Mouse (Mus musculus) embryonic facial prominence, embryonic 12.5 days (tissue): ENCODE results near the gene Gpr179. TPM values are rescaled to one million over a fixed set of nuclear protein-coding genes. Genes with fewer than 3 reads are reported as not detected.
"Not testable (repeated sequence)": the region's sequence is repeated elsewhere in the genome, so short reads cannot be mapped to it uniquely, and the experiment has no call there.

Source experiments
- ATAC-seq: fragments of 200-750 bp; cut with Nextera tagmentation; 2 replicates; pipeline ENCODE4 v1.8.0; 2017; ENCODE audit not compliant: insufficient number of reproducible peaks, insufficient read depth, low FRiP score, low TSS enrichment
- H3K27ac ChIP-seq: fragments of 300-500 bp; sonication (generic); 2 replicates; pipeline ENCODE4 v1.5.1; 2016; ENCODE audit warnings: mild to moderate bottlenecking
- H3K27me3 ChIP-seq: fragments of 300-500 bp; sonication (generic); 2 replicates; pipeline ENCODE4 v1.6.1; 2016; ENCODE audit warnings: mild to moderate bottlenecking, moderate library complexity
- H3K36me3 ChIP-seq: fragments of 300-500 bp; sonication (generic); 2 replicates; pipeline ENCODE4 v1.6.1; 2016; ENCODE audit warnings: mild to moderate bottlenecking
- H3K4me1 ChIP-seq: fragments of 300-500 bp; sonication (generic); 2 replicates; pipeline ENCODE4 v1.6.1; 2016
- H3K4me2 ChIP-seq: fragments of 300-500 bp; sonication (generic); replicated peaks from 2 replicates; pipeline ENCODE4 v1.6.1; 2016; ENCODE audit warnings: mild to moderate bottlenecking, moderate library complexity
- H3K4me3 ChIP-seq: fragments of 300-500 bp; sonication (generic); 2 replicates; pipeline ENCODE4 v1.5.1; 2016; ENCODE audit warnings: mild to moderate bottlenecking
- H3K9ac ChIP-seq: fragments of 300-500 bp; sonication (generic); 2 replicates; pipeline ENCODE4 v1.6.1; 2016; ENCODE audit warnings: mild to moderate bottlenecking, moderate library complexity
- H3K9me3 ChIP-seq: fragments of 300-500 bp; sonication (generic); 2 replicates; pipeline ENCODE4 v1.6.1; 2016; ENCODE audit warnings: mild to moderate bottlenecking, moderate library complexity
- WGBS: fragments of 180-500 bp; shearing (Covaris S2); methylation state at CpG from one replicate; pipeline ENCODE4 v1.1.7; 2016; 5-methylcytosine and 5-hydroxymethylcytosine counted together
- polyA plus RNA-seq: library from polyadenylated mRNA; unstranded; fragments of >200 nt; fragmentation: Nextera tagmentation; extraction: Ambion mirVana; gene quantifications from 2 replicates; pipeline ENCODE4 v1.2.1, GENCODE M21; 2016

Gene Gpr179
- polyA plus RNA-seq, 1 experiment from 2014 or later: 0.15 TPM

GRCm38 (mm10) chr11:97336238-97336637 is 15.6 kb downstream of the Gpr179 start:
- Histone ChIP-seq H3K4me2 (no peak overlapping the region), H3K27me3 (0 out of 2 replicates have a peak, but pooled peaks cover 6% of the 10 kb centered on the region), H3K4me1 (peaks cover 19% of the 10 kb centered on the region), H3K36me3 (no peaks in the 10 kb centered on the region), H3K27ac (no peak overlapping the region), H3K4me3 (no peak overlapping the region), H3K9ac (no peak overlapping the region), H3K9me3 (no peaks in the 10 kb centered on the region)
- ATAC-seq: no peak
- 45% methylated on average over 6 of the region's 6 CpGs for WGBS

GRCm38 (mm10) chr11:97334400-97334799 is 17.5 kb downstream of the Gpr179 start:
- Histone ChIP-seq H3K27me3 (0 out of 2 replicates have a peak, but pooled peaks cover 6% of the 10 kb centered on the region), H3K9me3 (no peaks in the 10 kb centered on the region), H3K36me3 (peaks cover 10% of the 10 kb centered on the region), H3K4me3 (no peak overlapping the region), H3K4me1 (peaks cover 19% of the 10 kb centered on the region), H3K9ac (no peak overlapping the region), H3K27ac (no peak overlapping the region), H3K4me2 (no peak overlapping the region)
- ATAC-seq: no peak
- 87% methylated on average over 9 of the region's 9 CpGs for WGBS

- Histone ChIP-seq H3K27ac (no peak overlapping the region), H3K4me2 (no peak overlapping the region), H3K4me1 (peaks cover 16% of the 10 kb centered on the region), H3K36me3 (peaks cover 15% of the 10 kb centered on the region), H3K9ac (no peak overlapping the region), H3K4me3 (no peak overlapping the region), H3K9me3 (no peaks in the 10 kb centered on the region), H3K27me3 (0 out of 2 replicates have a peak, but pooled peaks cover 6% of the 10 kb centered on the region)
- 41% methylated on average over 1 of the region's 1 CpGs for WGBS
- ATAC-seq: no peak
Observed at GRCm38 (mm10) chr11:97333896-97334295, 18.0 kb downstream of the Gpr179 start.

GRCm38 (mm10) chr11:97333044-97333443 is 18.8 kb downstream of the Gpr179 start:
- H3K4me2 ChIP-seq: no peak overlapping the region
- 37% methylated on average over 9 of the region's 9 CpGs for WGBS
- H3K4me3 ChIP-seq: no peak overlapping the region
- H3K9me3 ChIP-seq: no peaks in the 10 kb centered on the region
- peaks cover 24% of the 10 kb centered on the region for H3K36me3 ChIP-seq
- peaks cover 8% of the 10 kb centered on the region for H3K4me1 ChIP-seq
- no peak for ATAC-seq
- 0 out of 2 replicates have a peak, but pooled peaks cover 6% of the 10 kb centered on the region for H3K27me3 ChIP-seq
- no peak overlapping the region for H3K27ac ChIP-seq
- no peak overlapping the region for H3K9ac ChIP-seq

- Histone ChIP-seq H3K36me3 (peaks cover 37% of the 10 kb centered on the region), H3K27ac (no peak overlapping the region), H3K4me3 (no peak overlapping the region), H3K27me3 (no peaks in the 10 kb centered on the region), H3K9ac (no peak overlapping the region), H3K4me1 (peaks cover 6% of the 10 kb centered on the region; the same call in 1 of the 2 replicates), H3K9me3 (no peaks in the 10 kb centered on the region), H3K4me2 (no peak overlapping the region)
- no peak for ATAC-seq
- 81% methylated on average over 12 of the region's 12 CpGs for WGBS
Observed at GRCm38 (mm10) chr11:97331231-97332190, 20.4 kb downstream of the Gpr179 start.

- 96% methylated on average over 1 of the region's 1 CpGs for WGBS
- H3K36me3 ChIP-seq: peaks cover 49% of the 10 kb centered on the region
Observed at GRCm38 (mm10) chr11:97330315-97330714, 21.6 kb downstream of the Gpr179 start.

GRCm38 (mm10) chr11:97328148-97328547 is 23.7 kb downstream of the Gpr179 start:
- H3K27me3 ChIP-seq: no peaks in the 10 kb centered on the region
- H3K9ac ChIP-seq: no peak overlapping the region
- no peaks in the 10 kb centered on the region for H3K4me1 ChIP-seq
- no peak overlapping the region for H3K4me2 ChIP-seq
- H3K4me3 ChIP-seq: no peak overlapping the region
- peaks cover 64% of the 10 kb centered on the region for H3K36me3 ChIP-seq
- WGBS: 23% methylated on average over 9 of the region's 9 CpGs
- ATAC-seq: no peak
- no peaks in the 10 kb centered on the region for H3K9me3 ChIP-seq
- H3K27ac ChIP-seq: no peak overlapping the region

More at GRCm38 (mm10) chr11:97330315-97330714, 21.6 kb downstream of the Gpr179 start:
- Histone ChIP-seq H3K9me3 (no peaks in the 10 kb centered on the region), H3K9ac (no peak overlapping the region), H3K27me3 (no peaks in the 10 kb centered on the region), H3K27ac (no peak overlapping the region), H3K4me2 (no peak overlapping the region), H3K4me1 (peaks cover 3% of the 10 kb centered on the region; the same call in 1 of the 2 replicates), H3K4me3 (no peak overlapping the region)
- ATAC-seq: no peak

- Histone ChIP-seq H3K36me3 (peaks cover 67% of the 10 kb centered on the region), H3K27me3 (no peaks in the 10 kb centered on the region), H3K9ac (no peak overlapping the region), H3K4me2 (no peak overlapping the region), H3K9me3 (no peaks in the 10 kb centered on the region), H3K27ac (no peak overlapping the region), H3K4me3 (no peak overlapping the region), H3K4me1 (no peaks in the 10 kb centered on the region)
- no peak for ATAC-seq
- 88% methylated on average over 1 of the region's 1 CpGs for WGBS
Observed at GRCm38 (mm10) chr11:97325224-97325623, 26.7 kb downstream of the Gpr179 start.

- H3K9ac ChIP-seq, H3K27ac ChIP-seq, H3K4me2 ChIP-seq, ATAC-seq, H3K4me1 ChIP-seq, H3K9me3 ChIP-seq, H3K4me3 ChIP-seq, H3K27me3 ChIP-seq: not testable (repeated sequence)
- 89% methylated on average over 8 of the region's 8 CpGs for WGBS
- peaks cover 40% of the 10 kb centered on the region for H3K36me3 ChIP-seq
Observed at GRCm38 (mm10) chr11:97321894-97322600, 29.8 kb downstream of the Gpr179 start.

GRCm38 (mm10) chr11:97321197-97321596 is 30.7 kb downstream of the Gpr179 start:
- 94% methylated on average over 8 of the region's 8 CpGs for WGBS
- H3K4me2 ChIP-seq: no peak overlapping the region
- H3K9me3 ChIP-seq: no peaks in the 10 kb centered on the region
- no peak overlapping the region for H3K27ac ChIP-seq
- no peak overlapping the region for H3K4me3 ChIP-seq
- no peak for ATAC-seq
- no peaks in the 10 kb centered on the region for H3K27me3 ChIP-seq
- H3K9ac ChIP-seq: no peak overlapping the region
- peaks cover 32% of the 10 kb centered on the region for H3K36me3 ChIP-seq
- no peaks in the 10 kb centered on the region for H3K4me1 ChIP-seq

- Histone ChIP-seq H3K27me3 (no peaks in the 10 kb centered on the region), H3K4me2 (peak within 1 kb of the TSS; percentile 47), H3K4me3 (peak within 1 kb of the TSS; percentile 46), H3K9ac (peak within 1 kb of the TSS; percentile 44), H3K36me3 (no peaks in the 10 kb centered on the region), H3K27ac (peak within 1 kb of the TSS; percentile 61), H3K9me3 (no peaks in the 10 kb centered on the region), H3K4me1 (peaks cover 7% of the 10 kb centered on the region)
- under 1% methylated on average over 50 of the region's 50 CpGs for WGBS
- peak; percentile 75 for ATAC-seq
Observed at GRCm38 (mm10) chr11:97315504-97316503, 36.1 kb downstream of the Gpr179 start, which contains the start of gene Mrpl45. Gene Mrpl45 (plus strand): TSS chr11:97315716.
